ENCODE assay signal across 20 mouse cellular contexts in the genomic region with DNA sequence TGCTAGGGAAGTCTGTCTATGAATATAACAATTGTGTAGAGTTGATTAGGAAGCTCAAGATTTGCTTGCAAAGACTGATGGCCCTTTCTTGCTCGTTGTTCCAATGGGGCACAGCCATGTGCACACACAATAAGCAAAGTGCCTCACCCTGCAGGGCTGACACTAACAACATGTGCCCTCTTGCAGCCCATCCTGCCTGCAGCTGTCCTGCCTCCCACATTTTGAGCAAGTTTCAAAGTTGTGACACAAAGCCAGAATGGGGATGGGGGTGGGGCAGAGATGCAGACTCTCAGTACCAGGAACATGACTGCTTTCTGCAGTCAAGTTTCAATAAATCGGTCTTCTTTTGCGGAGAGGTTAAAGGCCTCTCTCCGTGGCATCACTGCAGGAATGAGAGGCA. TPM values are rescaled to one million over a fixed set of nuclear protein-coding genes. Genes with fewer than 3 reads are reported as not detected.
A peak's percentile ranks its signal among the peaks of the same experiment; 100 is the strongest.
DNase-seq lines count a peak whose midpoint lies in the region; ATAC-seq and TF ChIP-seq lines count a peak whose summit lies in the region.
"Had no signal": no experiment of that assay in that cellular context is flagged by ENCODE, and none has a peak within 500 bp of the region (broad histone marks: within the 10 kb centered on the region; RNA-seq: fewer than 3 reads in every experiment).

No protein-coding gene starts in this region.

- DNase-seq in forebrain, postnatal 0 days = no peak
- no peak for DNase-seq in frontal cortex, postnatal 25 days (ENCODE audit: low spot score in 2 of 2)
- DNase-seq in layer of hippocampus, postnatal 14 days (ENCODE audit: low spot score in 2 of 2) = peak; percentile 26 to 43
- DNase-seq in layer of hippocampus, adult 11-12 months (ENCODE audit: low spot score) = no peak
- DNase-seq in brain, embryonic 14.5 days (ENCODE audit: low read depth) = peak; percentile 40
- DNase-seq: adrenal gland, postnatal 10 days; B cell, adult 2 months; cerebellum, adult 11-12 months; cerebellum, adult 9-10 months; cerebellum, postnatal 25 days; gastrocnemius, postnatal 14 days; heart, postnatal 36 days had no signal

- ATAC-seq in forebrain, embryonic 13.5 days = no peak
- ATAC-seq in forebrain, postnatal 0 days = no peak
- 0 out of 2 replicates have a peak, but pooled peaks have one; percentile 11 for ATAC-seq in frontal cortex, adult (ENCODE audit: low TSS enrichment)
- ATAC-seq: CD4-positive, CD25-positive, alpha-beta regulatory T cell, adult 4 months; inflammation-experienced regulatory T-cells, adult 6 months had no signal

- TF ChIP-seq CTCF in forebrain, postnatal 0 days (IDR thresholded peaks at IDR 0.05; ENCODE audit: low read depth) = no peak
- TF ChIP-seq CTCF in brain, embryonic 14.5 days (IDR thresholded peaks at IDR 0.05; ENCODE audit: borderline replicate concordance, extremely low read depth, insufficient read depth, insufficient read length) = no peak

- 0 out of 2 replicates have a peak, but pooled peaks cover 4% of the 10 kb centered on the region for H3K4me1 ChIP-seq in forebrain, embryonic 13.5 days
- no peaks in the 10 kb centered on the region for H3K4me1 ChIP-seq in forebrain, postnatal 0 days (ENCODE audit: insufficient read depth)
- H3K4me1 ChIP-seq: embryonic facial prominence, embryonic 12.5 days; heart, embryonic 12.5 days; hindbrain, embryonic 15.5 days had no signal

- no peak for TF ChIP-seq POLR2A in brain, embryonic 14.5 days (IDR thresholded peaks at IDR 0.05; ENCODE audit: borderline replicate concordance, extremely low read depth, insufficient read depth, insufficient read length, poor library complexity, severe bottlenecking)

- no peak overlapping the region for H3K4me3 ChIP-seq in forebrain, embryonic 13.5 days
- no peak overlapping the region for H3K4me3 ChIP-seq in forebrain, postnatal 0 days (ENCODE audit: low read depth, low read length)
- H3K4me3 ChIP-seq: embryonic facial prominence, embryonic 12.5 days; heart, embryonic 12.5 days; hindbrain, embryonic 15.5 days had no signal

- H3K4me2 ChIP-seq in forebrain, embryonic 13.5 days = no peak overlapping the region
- no peak overlapping the region for H3K4me2 ChIP-seq in forebrain, postnatal 0 days (ENCODE audit: low read depth)
- H3K4me2 ChIP-seq: embryonic facial prominence, embryonic 12.5 days; heart, embryonic 12.5 days; hindbrain, embryonic 15.5 days had no signal

- H3K27me3 ChIP-seq in forebrain, embryonic 13.5 days = no peaks in the 10 kb centered on the region
- H3K27me3 ChIP-seq in forebrain, postnatal 0 days (ENCODE audit: insufficient read depth, low read length) = no peaks in the 10 kb centered on the region
- H3K27me3 ChIP-seq: embryonic facial prominence, embryonic 12.5 days; heart, embryonic 12.5 days; hindbrain, embryonic 15.5 days had no signal

- no peak overlapping the region for H3K9ac ChIP-seq in forebrain, embryonic 13.5 days
- no peak overlapping the region for H3K9ac ChIP-seq in forebrain, postnatal 0 days
- H3K9ac ChIP-seq: embryonic facial prominence, embryonic 12.5 days; heart, embryonic 12.5 days; hindbrain, embryonic 15.5 days had no signal

- 67% methylated on average over 4 of the region's 4 CpGs for WGBS in forebrain, embryonic 13.5 days
- WGBS in forebrain, postnatal 0 days = 54% methylated on average over 4 of the region's 4 CpGs

- H3K36me3 ChIP-seq in forebrain, embryonic 13.5 days (ENCODE audit: poor library complexity, severe bottlenecking) = no peaks in the 10 kb centered on the region
- no peaks in the 10 kb centered on the region for H3K36me3 ChIP-seq in forebrain, postnatal 0 days (ENCODE audit: insufficient read depth)
- H3K36me3 ChIP-seq: embryonic facial prominence, embryonic 12.5 days; G1E; hindbrain, embryonic 15.5 days had no signal

- H3K9me3 ChIP-seq in forebrain, embryonic 13.5 days (replicated peaks) = no peaks in the 10 kb centered on the region
- no peaks in the 10 kb centered on the region for H3K9me3 ChIP-seq in forebrain, postnatal 0 days (ENCODE audit: low read length)
- H3K9me3 ChIP-seq: embryonic facial prominence, embryonic 12.5 days; G1E; hindbrain, embryonic 15.5 days had no signal

- peak overlapping the region; percentile 16; the same call in 1 of the 2 replicates for H3K27ac ChIP-seq in forebrain, embryonic 13.5 days
- no peak overlapping the region for H3K27ac ChIP-seq in forebrain, postnatal 0 days (ENCODE audit: low read depth, low read length)
- H3K27ac ChIP-seq: embryonic facial prominence, embryonic 12.5 days; hindbrain, embryonic 15.5 days had no signal

RNA-seq across cellular contexts. Expression of a gene that starts 15.7 kb away (rescaled TPM):
- 16.8 and 17.5 TPM in 2 replicates for polyA plus RNA-seq in forebrain, embryonic 13.5 days (2015; fragmentation: Nextera tagmentation; extraction: Ambion mirVana)
- total RNA-seq in forebrain, postnatal 0 days (2014; rRNA removed) = 63.0 and 73.8 TPM in 2 replicates
- polyA plus RNA-seq in forebrain, postnatal 0 days (2015; fragmentation: Nextera tagmentation; extraction: Ambion mirVana) = 13.6 and 18.8 TPM in 2 replicates
- 10 to 100 TPM; 69.9 to 70.3 TPM for total RNA-seq in layer of hippocampus, postnatal 14 days (2021)
- 64.6 and 66.2 TPM in 2 replicates for polyA plus RNA-seq in brain, embryonic 14.5 days (2012; rRNA removed)

Comparison
In these comparisons a context has a peak if more than half of its experiments do, and no peak if none do; other contexts are left out.
1. DNase-seq: peak in layer of hippocampus, postnatal 14 days (2 of 2) and brain, embryonic 14.5 days (single experiment); none in forebrain, postnatal 0 days (single experiment), frontal cortex, postnatal 25 days (0 of 2) and layer of hippocampus, adult 11-12 months (single experiment).